Mouse (Mus musculus): ENCODE measurements around the gene Actn1. TPM values are rescaled to one million over a fixed set of nuclear protein-coding genes. Genes with fewer than 3 reads are reported as not detected.

Gene Actn1
- polyA plus RNA-seq, 1 experiment from 2014 or later: 27.2 TPM

DNA sequence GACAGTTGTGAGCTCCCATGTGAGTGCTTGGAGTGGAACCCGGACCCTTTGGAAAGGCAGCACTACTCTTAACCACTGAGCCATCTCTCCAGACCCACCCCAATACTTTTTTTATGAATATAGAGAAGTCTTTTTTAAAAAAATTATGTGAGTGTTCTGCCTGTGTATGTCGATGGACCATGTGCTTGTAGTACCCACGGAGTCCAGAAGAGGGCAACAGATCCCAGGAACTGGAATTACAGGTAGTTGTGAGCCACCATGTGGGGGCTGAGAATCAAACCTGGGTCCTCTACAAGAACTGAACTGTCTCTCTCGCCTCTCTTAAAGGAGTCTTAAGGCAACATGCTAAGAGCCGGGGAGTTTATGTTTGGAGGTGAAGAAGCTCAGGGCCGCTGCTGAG lies 108.3 kb downstream of the Actn1 start:
- Histone ChIP-seq H3K9ac (ENCODE audit: low read length) (no peak overlapping the region), H3K4me1 (replicated peaks; ENCODE audit: control insufficient read depth, insufficient read depth, low read length) (no peaks in the 10 kb centered on the region), H3K27ac (ENCODE audit: low read depth, low read length) (no peak overlapping the region), H3K9me3 (ENCODE audit: control insufficient read depth, low read length) (no peaks in the 10 kb centered on the region; the same call in 1 of the 2 replicates), H3K4me2 (ENCODE audit: low read depth, low read length, severe bottlenecking) (no peak overlapping the region), H3K27me3 (ENCODE audit: control insufficient read depth, insufficient read depth, low read length) (no peaks in the 10 kb centered on the region), H3K36me3 (ENCODE audit: control insufficient read depth, insufficient read depth, low read length) (no peaks in the 10 kb centered on the region), H3K4me3 (ENCODE audit: low read depth, low read length) (no peak overlapping the region)
- DNase-seq (ENCODE audit: low spot score) (peak; percentile 54), ATAC-seq (replicated peaks; ENCODE audit: low FRiP score) (no peak)
- 91% methylated on average over 6 of the region's 6 CpGs for WGBS

DNA sequence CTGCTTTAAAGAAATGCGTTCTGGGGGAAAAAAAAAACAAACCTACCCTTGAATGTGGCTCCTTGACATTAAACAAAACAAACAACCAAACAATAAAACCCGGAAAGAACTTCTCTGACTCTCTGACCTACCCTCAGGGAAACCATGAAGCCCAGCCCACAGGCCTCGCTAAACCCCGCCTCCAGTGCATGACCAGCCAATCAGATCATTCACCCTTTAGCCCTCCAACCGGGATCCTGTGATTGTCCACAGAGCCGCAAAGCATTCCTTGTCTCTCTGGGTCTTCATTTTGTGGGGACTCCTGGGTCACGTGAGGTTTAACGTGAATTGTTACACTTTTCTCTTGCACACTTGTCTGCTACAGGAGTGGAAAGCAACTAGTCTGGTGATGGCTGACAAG lies 109.5 kb downstream of the Actn1 start:
- H3K9me3 ChIP-seq (ENCODE audit: control insufficient read depth, low read length): no peaks in the 10 kb centered on the region; the same call in 1 of the 2 replicates
- H3K4me3 ChIP-seq (ENCODE audit: low read depth, low read length): no peak overlapping the region
- H3K36me3 ChIP-seq (ENCODE audit: control insufficient read depth, insufficient read depth, low read length): no peaks in the 10 kb centered on the region
- no peaks in the 10 kb centered on the region for H3K27me3 ChIP-seq (ENCODE audit: control insufficient read depth, insufficient read depth, low read length)
- no peak for ATAC-seq (replicated peaks; ENCODE audit: low FRiP score)
- DNase-seq (ENCODE audit: low spot score): peak; percentile 69
- no peak overlapping the region for H3K9ac ChIP-seq (ENCODE audit: low read length)
- 24% methylated on average over 8 of the region's 8 CpGs for WGBS
- no peaks in the 10 kb centered on the region for H3K4me1 ChIP-seq (replicated peaks; ENCODE audit: control insufficient read depth, insufficient read depth, low read length)
- H3K27ac ChIP-seq (ENCODE audit: low read depth, low read length): no peak overlapping the region
- no peak overlapping the region for H3K4me2 ChIP-seq (ENCODE audit: low read depth, low read length, severe bottlenecking)

DNA sequence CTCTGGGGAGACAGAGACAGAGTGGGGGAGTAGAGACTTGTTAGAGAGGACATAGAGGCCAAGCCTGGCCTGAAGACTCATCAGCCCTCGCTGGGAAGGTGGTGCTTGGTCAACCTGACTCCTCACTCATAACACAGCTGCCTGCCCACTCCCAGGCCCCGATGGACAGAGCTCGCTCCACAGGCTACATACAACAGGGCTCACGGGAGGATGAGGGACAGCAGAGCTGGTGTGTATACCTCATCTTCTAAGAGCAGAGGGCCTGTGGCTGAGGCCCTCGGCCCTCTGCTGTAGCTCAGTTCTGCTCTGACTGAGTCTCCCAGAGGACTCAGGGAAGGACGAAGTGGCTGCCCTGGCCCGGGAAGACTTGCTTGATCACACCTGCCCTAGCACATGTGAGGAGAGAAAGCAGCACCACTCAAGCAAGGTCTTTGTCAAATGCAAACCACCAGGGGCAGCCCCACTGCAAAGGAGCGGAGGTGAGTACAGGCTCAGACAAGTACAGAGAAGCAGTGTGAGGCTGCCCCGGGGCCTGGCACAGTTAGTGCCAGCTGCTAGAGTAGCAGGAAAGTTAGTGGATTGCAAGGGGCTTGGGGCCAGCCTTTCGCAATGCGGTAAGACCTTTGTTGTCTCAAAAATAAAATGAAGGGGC lies 112.5 kb downstream of the Actn1 start:
- no peak overlapping the region for H3K4me2 ChIP-seq (ENCODE audit: low read depth, low read length, severe bottlenecking)
- H3K4me3 ChIP-seq (ENCODE audit: low read depth, low read length): no peak overlapping the region
- no peaks in the 10 kb centered on the region for H3K36me3 ChIP-seq (ENCODE audit: control insufficient read depth, insufficient read depth, low read length)
- no peaks in the 10 kb centered on the region; the same call in 1 of the 2 replicates for H3K9me3 ChIP-seq (ENCODE audit: control insufficient read depth, low read length)
- H3K4me1 ChIP-seq (replicated peaks; ENCODE audit: control insufficient read depth, insufficient read depth, low read length): 0 out of 2 replicates have a peak, but pooled peaks cover 2% of the 10 kb centered on the region
- DNase-seq (ENCODE audit: low spot score): peak; percentile 51
- 88% methylated on average over 11 of the region's 11 CpGs for WGBS
- H3K27me3 ChIP-seq (ENCODE audit: control insufficient read depth, insufficient read depth, low read length): no peaks in the 10 kb centered on the region
- H3K27ac ChIP-seq (ENCODE audit: low read depth, low read length): no peak overlapping the region
- H3K9ac ChIP-seq (ENCODE audit: low read length): no peak overlapping the region
- no peak for ATAC-seq (replicated peaks; ENCODE audit: low FRiP score)

- Histone ChIP-seq H3K9me3 (ENCODE audit: control insufficient read depth, low read length) (no peaks in the 10 kb centered on the region), H3K9ac (ENCODE audit: low read length) (no peak overlapping the region), H3K4me3 (ENCODE audit: low read depth, low read length) (no peak overlapping the region), H3K4me1 (replicated peaks; ENCODE audit: control insufficient read depth, insufficient read depth, low read length) (0 out of 2 replicates have a peak, but pooled peaks cover 2% of the 10 kb centered on the region), H3K36me3 (ENCODE audit: control insufficient read depth, insufficient read depth, low read length) (no peaks in the 10 kb centered on the region), H3K27me3 (ENCODE audit: control insufficient read depth, insufficient read depth, low read length) (no peaks in the 10 kb centered on the region), H3K27ac (ENCODE audit: low read depth, low read length) (peak overlapping the region; percentile 28; the same call in 1 of the 2 replicates), H3K4me2 (ENCODE audit: low read depth, low read length, severe bottlenecking) (no peak overlapping the region)
- WGBS: 49% methylated on average over 21 of the region's 21 CpGs
- DNase-seq (ENCODE audit: low spot score) (peak; percentile 90), ATAC-seq (replicated peaks; ENCODE audit: low FRiP score) (0 out of 2 replicates have a peak, but pooled peaks have one; percentile 55)
Observed at GRCm38 (mm10) chr12:80146227-80147223, 113.6 kb downstream of the Actn1 start.

DNA sequence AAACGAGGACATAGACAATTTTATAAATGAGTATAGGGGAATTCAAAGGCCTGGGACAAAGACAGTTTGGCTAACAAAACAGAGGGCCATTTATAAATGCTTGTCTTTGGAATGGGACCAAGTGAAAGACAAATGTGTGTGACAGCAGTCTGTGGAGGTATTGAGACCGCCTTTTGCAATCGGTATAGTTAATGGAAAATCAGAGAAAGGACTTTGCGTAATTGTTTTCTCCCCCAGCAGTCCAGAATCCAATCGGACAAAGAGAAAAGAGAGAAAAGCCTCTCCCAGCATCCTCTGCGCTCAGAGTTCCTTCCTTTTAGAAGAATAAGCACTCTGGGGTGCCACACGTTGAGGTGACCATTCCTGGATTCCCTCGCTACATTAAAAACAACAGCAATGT lies 114.8 kb downstream of the Actn1 start:
- no peak for DNase-seq (ENCODE audit: low spot score)
- H3K27ac ChIP-seq (ENCODE audit: low read depth, low read length): no peak overlapping the region

DNA sequence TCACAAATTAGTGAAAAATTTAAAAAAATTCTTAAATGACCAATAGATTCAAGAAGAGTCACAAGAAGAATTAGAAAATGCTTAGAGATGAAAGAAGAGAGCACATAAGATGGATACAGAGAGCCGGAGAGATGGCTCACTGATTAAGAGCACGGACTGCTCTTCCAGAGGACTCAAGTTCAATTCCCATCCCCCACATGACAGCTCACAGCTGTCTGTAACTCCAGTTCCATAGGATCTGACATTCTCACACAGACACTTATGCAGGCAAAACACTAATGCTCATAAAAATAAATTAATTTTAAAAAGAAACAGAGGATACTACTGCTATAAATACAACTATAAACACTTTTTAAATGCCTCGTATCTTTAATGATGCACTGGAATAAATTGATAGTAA lies 115.3 kb downstream of the Actn1 start:
- ATAC-seq (replicated peaks; ENCODE audit: low FRiP score): no peak
- no peak overlapping the region for H3K9ac ChIP-seq (ENCODE audit: low read length)
- no peaks in the 10 kb centered on the region for H3K36me3 ChIP-seq (ENCODE audit: control insufficient read depth, insufficient read depth, low read length)
- no peak for DNase-seq (ENCODE audit: low spot score)
- H3K4me2 ChIP-seq (ENCODE audit: low read depth, low read length, severe bottlenecking): no peak overlapping the region
- H3K4me1 ChIP-seq (replicated peaks; ENCODE audit: control insufficient read depth, insufficient read depth, low read length): 0 out of 2 replicates have a peak, but pooled peaks cover 2% of the 10 kb centered on the region
- no peak overlapping the region for H3K4me3 ChIP-seq (ENCODE audit: low read depth, low read length)
- WGBS: 87% methylated on average over 3 of the region's 3 CpGs
- H3K27me3 ChIP-seq (ENCODE audit: control insufficient read depth, insufficient read depth, low read length): no peaks in the 10 kb centered on the region
- H3K27ac ChIP-seq (ENCODE audit: low read depth, low read length): no peak overlapping the region
- no peaks in the 10 kb centered on the region for H3K9me3 ChIP-seq (ENCODE audit: control insufficient read depth, low read length)

More for the DNA sequence above, 114.8 kb downstream of the Actn1 start:
- no peak overlapping the region for H3K4me3 ChIP-seq (ENCODE audit: low read depth, low read length)
- H3K9me3 ChIP-seq (ENCODE audit: control insufficient read depth, low read length): no peaks in the 10 kb centered on the region
- no peak overlapping the region for H3K4me2 ChIP-seq (ENCODE audit: low read depth, low read length, severe bottlenecking)
- no peak for ATAC-seq (replicated peaks; ENCODE audit: low FRiP score)
- no peaks in the 10 kb centered on the region for H3K36me3 ChIP-seq (ENCODE audit: control insufficient read depth, insufficient read depth, low read length)
- 0 out of 2 replicates have a peak, but pooled peaks cover 2% of the 10 kb centered on the region for H3K4me1 ChIP-seq (replicated peaks; ENCODE audit: control insufficient read depth, insufficient read depth, low read length)
- WGBS: 44% methylated on average over 8 of the region's 8 CpGs
- no peaks in the 10 kb centered on the region for H3K27me3 ChIP-seq (ENCODE audit: control insufficient read depth, insufficient read depth, low read length)
- H3K9ac ChIP-seq (ENCODE audit: low read length): no peak overlapping the region

DNA sequence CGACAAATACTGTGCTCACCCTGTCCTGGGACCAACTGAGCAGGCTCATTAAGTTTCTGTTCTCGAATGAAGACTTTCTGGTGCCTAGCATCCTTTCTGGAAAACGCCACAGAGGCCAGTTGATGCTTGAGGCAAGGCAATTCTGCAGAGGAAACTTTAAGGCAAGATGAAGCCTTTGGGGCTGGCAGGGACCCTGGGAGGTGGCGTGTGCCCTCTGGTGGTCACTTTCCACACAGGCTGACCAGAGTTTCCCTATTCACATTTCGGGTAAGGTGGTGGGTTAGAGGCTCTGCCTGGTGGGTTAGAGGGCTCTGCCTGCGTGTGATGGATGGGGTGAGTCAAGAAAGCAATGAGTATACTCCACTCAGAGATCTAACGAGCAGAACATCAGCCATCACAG lies 118.7 kb downstream of the Actn1 start:
- WGBS: 29% methylated on average over 7 of the region's 7 CpGs
- Histone ChIP-seq H3K27ac (ENCODE audit: low read depth, low read length) (no peak overlapping the region), H3K4me3 (ENCODE audit: low read depth, low read length) (no peak overlapping the region), H3K9ac (ENCODE audit: low read length) (no peak overlapping the region), H3K36me3 (ENCODE audit: control insufficient read depth, insufficient read depth, low read length) (no peaks in the 10 kb centered on the region), H3K27me3 (ENCODE audit: control insufficient read depth, insufficient read depth, low read length) (no peaks in the 10 kb centered on the region), H3K4me2 (ENCODE audit: low read depth, low read length, severe bottlenecking) (no peak overlapping the region), H3K4me1 (replicated peaks; ENCODE audit: control insufficient read depth, insufficient read depth, low read length) (0 out of 2 replicates have a peak, but pooled peaks cover 4% of the 10 kb centered on the region), H3K9me3 (ENCODE audit: control insufficient read depth, low read length) (no peaks in the 10 kb centered on the region)
- ATAC-seq (replicated peaks; ENCODE audit: low FRiP score) (no peak), DNase-seq (ENCODE audit: low spot score) (peak; percentile 85)

GRCm38 (mm10) chr12:80141011-80141410 lies 119.2 kb downstream of the Actn1 start:
- Histone ChIP-seq H3K36me3 (ENCODE audit: control insufficient read depth, insufficient read depth, low read length) (no peaks in the 10 kb centered on the region), H3K4me2 (ENCODE audit: low read depth, low read length, severe bottlenecking) (no peak overlapping the region), H3K9me3 (ENCODE audit: control insufficient read depth, low read length) (no peaks in the 10 kb centered on the region), H3K27ac (ENCODE audit: low read depth, low read length) (no peak overlapping the region), H3K9ac (ENCODE audit: low read length) (no peak overlapping the region), H3K4me1 (replicated peaks; ENCODE audit: control insufficient read depth, insufficient read depth, low read length) (0 out of 2 replicates have a peak, but pooled peaks cover 4% of the 10 kb centered on the region), H3K27me3 (ENCODE audit: control insufficient read depth, insufficient read depth, low read length) (no peaks in the 10 kb centered on the region), H3K4me3 (ENCODE audit: low read depth, low read length) (no peak overlapping the region)
- 88% methylated on average over 8 of the region's 8 CpGs for WGBS
- ATAC-seq (replicated peaks; ENCODE audit: low FRiP score) (no peak), DNase-seq (ENCODE audit: low spot score) (no peak)
